Mouse (Mus musculus): ENCODE data around the gene Cep128. TPM values are rescaled to one million over a fixed set of nuclear protein-coding genes. Genes with fewer than 3 reads are reported as not detected.

Gene Cep128
- polyA plus RNA-seq (2015; fragmentation: Nextera tagmentation; extraction: Ambion mirVana) = 5.8 and 9.0 TPM in 2 replicates

DNA sequence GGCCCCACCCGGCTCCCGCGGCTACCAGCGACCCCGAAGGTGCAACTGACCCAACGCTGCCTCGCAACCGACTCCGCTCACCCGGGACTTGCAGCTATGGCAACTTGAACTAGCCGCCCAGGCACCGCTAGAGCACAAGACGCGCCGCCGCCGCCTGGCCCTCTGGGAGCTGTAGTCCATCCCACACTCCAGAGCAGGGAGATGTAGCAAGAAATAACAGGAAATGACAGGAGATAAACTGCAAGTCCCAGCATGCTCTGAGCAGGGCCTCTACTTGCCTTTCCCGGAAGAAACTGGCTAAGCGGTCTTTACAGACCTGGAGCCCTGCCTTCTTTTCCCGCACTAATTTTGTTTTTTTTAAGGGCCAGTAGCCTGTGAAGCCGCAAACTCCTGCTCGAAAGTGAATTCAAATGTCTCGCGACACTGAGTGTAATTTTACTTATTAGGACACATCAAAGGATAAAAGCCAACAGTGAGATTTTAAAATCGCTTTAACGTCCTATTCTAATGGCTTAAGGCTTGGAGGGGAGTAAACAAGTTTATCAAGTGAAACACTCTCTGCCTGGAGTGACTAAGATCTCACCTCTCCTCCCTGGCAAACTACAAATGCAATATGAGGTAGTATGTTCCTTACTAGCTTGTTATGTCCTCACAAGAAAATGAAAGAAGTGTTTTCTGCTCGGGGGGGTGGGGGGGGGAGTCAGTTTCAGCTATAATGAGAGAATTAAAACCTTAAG lies at the start of gene Cep128, which contains the start of gene Tshr:
Gene Cep128 (minus strand): TSS at position 129 of the 737 bp plus-strand sequence.
Gene Tshr (plus strand): TSS at position 283 of the 737 bp plus-strand sequence.
- Histone ChIP-seq H3K9ac (peak within 1 kb of the TSS; percentile 70), H3K27me3 (replicated peaks) (no peaks in the 10 kb centered on the region), H3K4me1 (replicated peaks) (no peaks in the 10 kb centered on the region), H3K27ac (0 out of 2 replicates have a peak within 1 kb of the TSS, but pooled peaks have one; percentile 17), H3K9me3 (no peaks in the 10 kb centered on the region), H3K4me3 (replicated peaks) (peak within 1 kb of the TSS; percentile 68), H3K36me3 (no peaks in the 10 kb centered on the region), H3K4me2 (replicated peaks) (peak within 1 kb of the TSS; percentile 94)
- WGBS = 1% methylated on average over 27 of the region's 27 CpGs
- peak; percentile 100 for ATAC-seq

DNA sequence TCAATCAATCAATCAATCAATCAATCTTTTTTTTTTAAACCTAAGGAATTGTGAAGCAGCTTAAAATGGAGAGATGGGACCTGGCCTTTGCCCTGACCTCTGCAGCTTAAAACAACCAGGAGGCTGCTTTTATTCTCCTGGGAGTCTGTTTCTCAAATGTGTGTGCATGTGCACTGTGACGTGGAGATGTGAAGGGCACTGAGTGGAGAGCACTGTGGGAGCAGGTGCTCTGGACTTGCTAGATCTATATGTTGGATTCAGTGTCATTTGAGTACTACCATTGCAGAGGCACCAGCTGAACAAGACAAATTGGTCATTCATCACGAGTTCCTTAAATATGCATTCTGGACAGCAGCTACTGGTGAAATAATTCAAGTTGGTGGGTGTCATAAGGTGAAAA lies 42.9 kb upstream of the Cep128 start:
- ATAC-seq = no peak

DNA sequence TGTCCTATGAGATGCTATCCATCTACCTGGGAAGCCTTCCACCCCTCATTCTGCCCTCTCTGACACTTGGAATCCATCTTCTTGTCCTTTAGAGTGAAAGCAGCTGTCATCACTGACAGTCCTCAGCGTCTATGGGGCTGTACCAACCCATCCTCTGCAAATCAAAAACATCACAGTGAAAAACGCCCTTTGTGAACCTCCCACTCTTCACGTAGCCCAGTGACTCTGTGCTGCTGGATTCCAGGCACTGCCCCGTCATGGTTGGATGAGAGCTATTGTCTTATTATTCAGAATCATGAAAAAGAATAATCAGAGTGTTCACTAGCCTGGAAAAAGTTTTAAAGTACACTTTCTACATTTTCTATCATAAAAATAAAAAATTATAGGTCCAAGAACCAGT lies 42.3 kb upstream of the Cep128 start:
- ATAC-seq = no peak

More for the DNA sequence above, 42.9 kb upstream of the Cep128 start:
- Histone ChIP-seq H3K9ac (no peak overlapping the region), H3K9me3 (no peaks in the 10 kb centered on the region), H3K27ac (no peak overlapping the region), H3K4me2 (replicated peaks) (no peak overlapping the region), H3K27me3 (replicated peaks) (no peaks in the 10 kb centered on the region), H3K4me3 (replicated peaks) (no peak overlapping the region), H3K4me1 (replicated peaks) (no peaks in the 10 kb centered on the region), H3K36me3 (no peaks in the 10 kb centered on the region)
- 49% methylated on average over 2 of the region's 2 CpGs for WGBS

DNA sequence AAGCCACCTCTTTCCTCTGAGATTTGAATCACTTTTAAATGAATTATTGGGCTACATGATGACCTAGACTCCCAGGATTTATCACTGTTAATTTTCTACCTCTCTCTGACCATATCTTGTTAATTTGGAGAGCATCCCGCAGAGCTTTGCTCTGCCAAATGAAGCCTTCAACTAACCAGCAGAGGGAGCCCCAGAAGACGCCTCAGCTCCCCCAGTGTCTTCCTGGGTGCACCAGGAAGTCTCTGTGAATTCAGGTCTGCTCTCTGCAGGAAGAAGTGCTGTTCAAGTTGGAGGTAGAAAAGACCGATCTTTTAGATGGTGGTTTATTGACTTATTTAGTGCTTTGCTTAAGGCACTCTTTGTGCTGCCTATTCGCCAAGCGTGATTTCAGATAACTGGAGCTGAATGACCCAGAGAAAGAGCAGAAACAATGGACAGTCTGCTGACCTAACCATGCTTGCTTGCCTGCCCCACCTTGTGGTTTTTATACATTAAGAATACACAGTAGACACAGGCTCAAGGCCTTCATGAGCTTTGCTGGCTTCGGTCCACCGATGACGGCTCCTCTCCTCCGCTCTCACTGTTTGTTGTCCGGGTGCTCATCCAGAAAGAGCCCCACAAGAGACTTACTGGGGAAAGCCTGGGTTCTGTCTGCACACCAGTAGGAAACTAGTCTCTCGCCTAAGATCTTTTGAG lies 39.1 kb upstream of the Cep128 start:
- no peaks in the 10 kb centered on the region for H3K4me1 ChIP-seq (replicated peaks)
- H3K4me2 ChIP-seq (replicated peaks) = no peak overlapping the region
- H3K4me3 ChIP-seq (replicated peaks) = no peak overlapping the region
- H3K9ac ChIP-seq = no peak overlapping the region
- H3K36me3 ChIP-seq = no peaks in the 10 kb centered on the region
- WGBS = 67% methylated on average over 11 of the region's 11 CpGs
- H3K27me3 ChIP-seq (replicated peaks) = no peaks in the 10 kb centered on the region
- peak; percentile 86 for ATAC-seq
- H3K27ac ChIP-seq = no peak overlapping the region
- H3K9me3 ChIP-seq = no peaks in the 10 kb centered on the region

More for the DNA sequence above, 42.3 kb upstream of the Cep128 start:
- Histone ChIP-seq H3K4me3 (replicated peaks) (no peak overlapping the region), H3K4me1 (replicated peaks) (no peaks in the 10 kb centered on the region), H3K27me3 (replicated peaks) (no peaks in the 10 kb centered on the region), H3K9ac (no peak overlapping the region), H3K36me3 (no peaks in the 10 kb centered on the region), H3K4me2 (replicated peaks) (no peak overlapping the region), H3K27ac (no peak overlapping the region), H3K9me3 (no peaks in the 10 kb centered on the region)
- WGBS = 44% methylated on average over 4 of the region's 4 CpGs

DNA sequence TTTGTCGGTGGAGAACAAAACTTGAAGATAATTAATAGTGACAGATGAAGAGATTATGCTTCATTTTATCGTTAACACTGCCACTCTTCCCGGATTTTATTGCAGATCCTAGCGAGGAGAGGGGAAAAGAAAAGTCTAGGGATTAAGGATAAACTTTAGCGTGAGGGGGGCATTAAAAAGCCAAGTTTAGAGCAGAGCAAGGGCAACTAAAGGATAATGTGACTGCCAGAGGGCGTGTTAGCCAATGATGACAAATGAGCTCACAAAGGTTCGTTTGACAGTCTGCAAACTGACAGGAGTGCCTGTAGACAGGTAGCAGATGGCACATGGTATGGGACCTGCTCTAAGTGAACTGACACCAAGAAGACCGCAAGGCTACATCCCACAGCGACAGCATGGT lies 37.1 kb upstream of the Cep128 start:
- H3K27me3 ChIP-seq (replicated peaks) = no peaks in the 10 kb centered on the region
- no peak overlapping the region for H3K4me3 ChIP-seq (replicated peaks)
- no peak overlapping the region for H3K27ac ChIP-seq
- WGBS = 47% methylated on average over 9 of the region's 9 CpGs
- no peak overlapping the region for H3K4me2 ChIP-seq (replicated peaks)
- H3K4me1 ChIP-seq (replicated peaks) = no peaks in the 10 kb centered on the region
- no peaks in the 10 kb centered on the region for H3K9me3 ChIP-seq
- no peaks in the 10 kb centered on the region for H3K36me3 ChIP-seq
- H3K9ac ChIP-seq = no peak overlapping the region
- no peak for ATAC-seq

DNA sequence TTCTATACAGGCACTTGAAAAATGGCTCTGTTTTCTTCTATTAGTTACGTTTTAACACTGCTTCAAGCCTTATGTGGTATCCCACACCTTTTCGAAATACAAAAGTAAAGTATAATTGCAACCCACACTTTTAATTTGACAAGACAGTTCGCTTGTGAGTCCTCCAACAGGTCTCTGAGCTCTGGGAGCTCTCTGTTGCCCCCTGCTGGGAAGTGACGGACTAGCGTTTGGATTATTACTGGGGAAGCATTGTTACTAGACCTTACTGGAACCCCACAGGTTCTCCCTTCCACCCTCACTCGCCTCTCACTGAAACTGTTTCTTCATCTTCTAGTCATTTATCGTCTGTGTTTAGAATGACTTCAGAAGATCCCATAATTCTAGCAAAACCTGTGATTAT lies 34.6 kb upstream of the Cep128 start:
- H3K4me3 ChIP-seq (replicated peaks) = no peak overlapping the region
- no peak for ATAC-seq
- no peaks in the 10 kb centered on the region for H3K27me3 ChIP-seq (replicated peaks)
- H3K27ac ChIP-seq = no peak overlapping the region
- H3K9ac ChIP-seq = no peak overlapping the region
- no peaks in the 10 kb centered on the region for H3K4me1 ChIP-seq (replicated peaks)
- no peak overlapping the region for H3K4me2 ChIP-seq (replicated peaks)
- H3K36me3 ChIP-seq = no peaks in the 10 kb centered on the region
- H3K9me3 ChIP-seq = no peaks in the 10 kb centered on the region
- 48% methylated on average over 7 of the region's 7 CpGs for WGBS

DNA sequence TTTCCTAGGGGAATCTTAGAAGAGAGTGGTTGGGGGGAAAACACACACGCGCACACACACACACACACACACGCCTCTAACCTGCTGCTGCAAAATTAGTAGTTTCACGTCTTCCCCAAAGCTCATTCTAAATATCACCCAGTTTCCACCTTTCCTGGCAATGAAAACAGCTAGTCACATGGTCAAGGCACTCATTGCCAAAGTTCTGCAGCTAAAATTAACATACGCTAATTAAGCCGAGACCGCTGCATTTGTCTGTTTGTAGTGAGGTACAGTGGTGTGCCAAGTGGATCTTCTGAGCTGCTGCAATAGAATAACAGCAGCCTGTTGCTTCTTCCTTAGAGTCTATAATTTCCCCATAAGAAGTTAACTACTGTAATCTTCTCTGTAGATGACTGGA lies 32.6 kb upstream of the Cep128 start:
- Histone ChIP-seq H3K9me3 (no peaks in the 10 kb centered on the region), H3K27ac (no peak overlapping the region), H3K36me3 (no peaks in the 10 kb centered on the region), H3K9ac (no peak overlapping the region), H3K27me3 (replicated peaks) (no peaks in the 10 kb centered on the region), H3K4me1 (replicated peaks) (no peaks in the 10 kb centered on the region), H3K4me3 (replicated peaks) (no peak overlapping the region), H3K4me2 (replicated peaks) (no peak overlapping the region)
- no peak for ATAC-seq
- 95% methylated on average over 7 of the region's 7 CpGs for WGBS

DNA sequence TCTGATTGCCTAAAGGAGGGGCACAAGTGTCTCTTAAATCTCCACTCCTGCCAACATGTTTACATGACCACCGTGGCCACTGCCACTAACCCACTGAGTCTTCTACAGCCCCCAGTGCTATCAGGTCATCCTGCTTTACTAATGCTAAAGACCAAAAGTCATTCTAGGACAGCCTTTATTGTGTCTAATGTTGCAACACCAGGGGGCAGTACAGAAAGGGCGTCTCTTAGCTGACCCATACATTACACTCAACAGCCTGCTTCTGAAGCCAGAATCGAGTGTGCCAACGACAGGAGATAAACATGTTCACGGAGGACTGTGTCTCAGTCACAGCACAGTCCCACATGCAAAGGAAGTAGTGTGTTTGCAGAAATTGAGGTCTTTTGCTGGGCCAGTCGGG lies 30.9 kb upstream of the Cep128 start:
- Histone ChIP-seq H3K4me3 (replicated peaks) (no peak overlapping the region), H3K9ac (no peak overlapping the region), H3K9me3 (no peaks in the 10 kb centered on the region), H3K36me3 (no peaks in the 10 kb centered on the region), H3K27ac (no peak overlapping the region), H3K4me1 (replicated peaks) (no peaks in the 10 kb centered on the region), H3K27me3 (replicated peaks) (no peaks in the 10 kb centered on the region), H3K4me2 (replicated peaks) (no peak overlapping the region)
- 59% methylated on average over 6 of the region's 6 CpGs for WGBS
- no peak for ATAC-seq

DNA sequence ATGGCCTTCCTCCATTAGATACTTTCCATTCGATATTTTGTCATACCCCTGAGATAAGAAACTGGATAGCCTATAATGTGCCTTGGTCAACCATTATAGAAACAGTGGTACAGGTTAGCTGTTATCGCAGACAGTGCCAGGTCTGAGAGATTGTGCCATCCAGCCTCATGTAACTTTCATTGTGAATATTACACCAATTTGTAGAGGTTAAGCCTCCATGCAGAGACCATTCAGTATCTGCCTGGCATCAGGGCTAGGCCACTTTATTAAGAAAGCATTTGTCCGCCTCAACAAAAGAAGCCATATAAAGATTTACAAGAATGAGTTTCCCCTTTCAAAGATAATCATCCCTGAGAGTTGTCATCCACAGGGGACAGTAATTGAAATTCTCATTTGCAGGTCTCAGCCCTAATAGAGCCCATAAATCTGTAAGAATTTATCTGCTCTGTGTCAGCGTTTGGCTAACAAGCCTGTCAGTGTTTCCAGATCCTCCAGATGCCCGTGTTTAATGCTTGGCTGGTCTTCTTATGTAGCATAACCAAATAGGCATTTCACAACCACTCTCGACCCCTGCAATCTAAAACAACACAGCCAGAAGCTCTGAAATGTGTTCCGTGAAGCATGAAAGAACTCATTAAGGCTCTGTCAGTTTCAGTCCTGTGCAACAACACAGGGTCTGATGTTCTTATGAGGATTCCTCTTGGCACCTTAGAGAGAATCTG lies 28.4 kb upstream of the Cep128 start:
- WGBS = 48% methylated on average over 7 of the region's 7 CpGs
- ATAC-seq = no peak
- Histone ChIP-seq H3K4me1 (replicated peaks) (no peaks in the 10 kb centered on the region), H3K9ac (no peak overlapping the region), H3K36me3 (no peaks in the 10 kb centered on the region), H3K4me3 (replicated peaks) (no peak overlapping the region), H3K4me2 (replicated peaks) (no peak overlapping the region), H3K27ac (no peak overlapping the region), H3K27me3 (replicated peaks) (no peaks in the 10 kb centered on the region), H3K9me3 (no peaks in the 10 kb centered on the region)

DNA sequence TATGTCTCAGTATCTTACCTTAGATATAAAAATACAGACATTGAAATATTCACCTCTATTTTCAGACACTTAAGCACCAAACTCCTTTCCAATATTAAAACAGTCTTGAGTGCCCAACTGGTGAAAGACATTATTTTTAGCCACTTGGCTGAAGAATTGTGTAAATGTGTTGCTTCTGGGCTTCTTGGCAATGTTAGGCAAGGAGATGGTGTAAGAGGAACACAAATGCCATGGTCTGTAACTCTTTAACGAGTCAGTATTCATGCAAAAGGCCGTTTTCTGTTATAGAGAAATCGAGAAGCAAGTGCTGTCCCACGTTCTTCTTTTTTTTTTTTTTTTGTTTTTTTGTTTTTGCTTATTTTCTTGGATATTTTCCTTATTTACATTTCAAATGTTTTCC lies 26.1 kb upstream of the Cep128 start:
- no peaks in the 10 kb centered on the region for H3K36me3 ChIP-seq
- H3K4me2 ChIP-seq (replicated peaks) = no peak overlapping the region
- H3K9me3 ChIP-seq = no peaks in the 10 kb centered on the region
- WGBS = 90% methylated on average over 4 of the region's 4 CpGs
- H3K27ac ChIP-seq = no peak overlapping the region
- no peak for ATAC-seq
- H3K4me3 ChIP-seq (replicated peaks) = no peak overlapping the region
- no peak overlapping the region for H3K9ac ChIP-seq
- H3K27me3 ChIP-seq (replicated peaks) = no peaks in the 10 kb centered on the region
- no peaks in the 10 kb centered on the region for H3K4me1 ChIP-seq (replicated peaks)

DNA sequence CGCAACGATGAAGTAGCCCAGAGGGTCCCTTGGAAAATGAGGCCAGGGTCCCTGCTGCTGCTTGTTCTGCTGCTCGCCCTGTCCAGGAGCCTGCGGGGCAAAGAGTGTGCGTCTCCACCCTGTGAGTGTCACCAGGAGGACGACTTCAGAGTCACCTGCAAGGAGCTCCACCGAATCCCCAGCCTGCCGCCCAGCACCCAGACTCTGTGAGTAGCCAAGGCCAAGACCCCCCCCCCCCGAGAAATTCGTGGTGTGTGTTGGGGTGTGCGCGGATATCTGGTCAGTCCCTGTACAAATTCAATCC lies 16.8 kb upstream of the Cep128 start:
- no peaks in the 10 kb centered on the region for H3K36me3 ChIP-seq
- H3K4me1 ChIP-seq (replicated peaks) = 0 out of 2 replicates have a peak, but pooled peaks cover 5% of the 10 kb centered on the region
- peak; percentile 15 for ATAC-seq
- peak overlapping the region; percentile 45 for H3K4me3 ChIP-seq (replicated peaks)
- no peak overlapping the region for H3K27ac ChIP-seq
- H3K9ac ChIP-seq = 0 out of 2 replicates have a peak overlapping the region, but pooled peaks have one; percentile 34
- H3K27me3 ChIP-seq (replicated peaks) = peaks cover 12% of the 10 kb centered on the region
- peak overlapping the region; percentile 91 for H3K4me2 ChIP-seq (replicated peaks)
- no peaks in the 10 kb centered on the region for H3K9me3 ChIP-seq
- WGBS = 8% methylated on average over 12 of the region's 12 CpGs

Data from intestine, embryonic 15.5 days (tissue).